Mouse (Mus musculus) monocyte, adult 5-6 weeks (primary cell): ENCODE measurements around the gene Ugt1a5. TPM values are rescaled to one million over a fixed set of nuclear protein-coding genes. Genes with fewer than 3 reads are reported as not detected.

Source experiments
- ATAC-seq: fragments of 153-309, 156-312 bp; replicated peaks from 2 replicates; pipeline ENCODE4 v1.8.0; 2017; ENCODE audit warnings: mild to moderate bottlenecking; ENCODE audit not compliant: low TSS enrichment, insufficient number of reproducible peaks, severe bottlenecking, poor library complexity, low FRiP score
- total RNA-seq: library from RNA; stranded (forward); fragments of 200-1000, 200-491, 200-594 nt; gene quantifications from 3 replicates; pipeline ENCODE4 v1.2.3, GENCODE M21; 2017

Ugt1a5 gene
- total RNA-seq, 1 experiment from 2014 or later, result not detected

- ATAC-seq, result no peak
These were observed 102.3 kb downstream of the Ugt1a5 start for GRCm38 (mm10) chr1:88268070-88268469.

Other genes starting within 250 kb of the Ugt1a5 start
- 14.8 to 34.3 TPM (median 18.1 TPM) in 3 replicates for gene Usp40, start 157.5 kb upstream of the Ugt1a5 start, total RNA-seq
- 1.2 TPM in 1 of 3 replicates, not detected in the others for gene Ugt1a10, start 110.6 kb upstream of the Ugt1a5 start, total RNA-seq
- not detected in 3 replicates for gene Ugt1a9, start 95.2 kb upstream of the Ugt1a5 start, total RNA-seq
- gene Ugt1a8, start 78.2 kb upstream of the Ugt1a5 start, total RNA-seq, result not detected in 3 replicates
- gene Ugt1a7c, start 71.0 kb upstream of the Ugt1a5 start, total RNA-seq, result 76.0 to 85.9 TPM (median 84.7 TPM) in 3 replicates
- 1.6 to 5.2 TPM (median 4.0 TPM) in 3 replicates for gene Ugt1a6b, start 62.8 kb upstream of the Ugt1a5 start, total RNA-seq
- 4.1 to 13.8 TPM (median 10.6 TPM) in 3 replicates for gene Ugt1a6a, start 31.2 kb upstream of the Ugt1a5 start, total RNA-seq
- 1.4 to 1.8 TPM in 2 of 3 replicates, not detected in the other for gene Ugt1a2, start 34.6 kb downstream of the Ugt1a5 start, total RNA-seq
- gene Dnajb3, start 39.8 kb downstream of the Ugt1a5 start, total RNA-seq, result not detected in 3 replicates
- gene Ugt1a1, start 45.9 kb downstream of the Ugt1a5 start, total RNA-seq, result 0.57 to 0.68 TPM (median 0.64 TPM) in 3 replicates
- 0.38 to 2.2 TPM (median 1.2 TPM) in 3 replicates for gene Mroh2a, start 61.0 kb downstream of the Ugt1a5 start, total RNA-seq
- gene Hjurp, start 111.6 kb downstream of the Ugt1a5 start, total RNA-seq, result 79.2 to 121 TPM (median 80.4 TPM) in 3 replicates
- not detected in 3 replicates for gene Trpm8, start 111.6 kb downstream of the Ugt1a5 start, total RNA-seq
- gene Spp2, start 240.9 kb downstream of the Ugt1a5 start, total RNA-seq, result not detected in 3 replicates